Mouse (Mus musculus) myocyte (in vitro differentiated cells): ENCODE data around the gene Polrmt.

ENCODE experiments used
- CEBPB ChIP-seq: IDR thresholded peaks from 2 replicates; pipeline ENCODE4 v1.6.1; 2011; ENCODE audit warnings: mild to moderate bottlenecking, moderate library complexity; ENCODE audit not compliant: poor library complexity, insufficient read depth, severe bottlenecking
- E2F4 ChIP-seq: IDR thresholded peaks from one replicate; pipeline ENCODE4 v1.6.1; 2011; ENCODE audit warnings: mild to moderate bottlenecking, control low read depth, moderate library complexity; ENCODE audit not compliant: insufficient read depth
- MAX ChIP-seq: IDR thresholded peaks from one replicate; pipeline ENCODE4 v1.6.1; 2011; ENCODE audit warnings: low read depth, mild to moderate bottlenecking, control low read depth
- MYOG ChIP-seq, 3 experiments: IDR thresholded peaks; one replicate each; pipeline ENCODE4 v1.6.1; 2011; ENCODE audit warnings: control low read depth in 2 of 3, low read depth in 2 of 3, mild to moderate bottlenecking in 2 of 3; ENCODE audit not compliant: insufficient read length in 2 of 3, control insufficient read depth in 1 of 3, insufficient read depth in 1 of 3
- POLR2A ChIP-seq: IDR thresholded peaks from one replicate; pipeline ENCODE4 v1.6.1; 2011; ENCODE audit warnings: low read depth, mild to moderate bottlenecking, control low read depth, moderate library complexity; ENCODE audit not compliant: insufficient read length
- TCF3 ChIP-seq: IDR thresholded peaks from one replicate; pipeline ENCODE4 v1.6.1; 2011; ENCODE audit warnings: low read depth, control low read depth; ENCODE audit not compliant: insufficient read length

- TF ChIP-seq POLR2A (peak; percentile 75), CEBPB (no peak), E2F4 (no peak), TCF3 (no peak), MYOG (IDR thresholded peaks at IDR 0.05; ENCODE audit: control insufficient read depth in 1 of 3, insufficient read depth in 1 of 3, insufficient read length in 2 of 3, low read depth in 2 of 3) (no peak), MAX (no peak)
Measured at GRCm38 (mm10) chr10:79794491-79794931, 48.1 kb upstream of the Polrmt start.
